Mouse (Mus musculus) stomach, embryonic 16.5 days (tissue): Measurements from ENCODE around the gene Nxpe4. TPM values are rescaled to one million over a fixed set of nuclear protein-coding genes. Genes with fewer than 3 reads are reported as not detected.

ENCODE experiments used
- ATAC-seq: fragments of 200-750 bp; cut with Nextera tagmentation; 2 replicates; pipeline ENCODE4 v1.8.0; 2017; ENCODE audit warnings: moderate number of reproducible peaks, moderate TSS enrichment; ENCODE audit not compliant: insufficient read depth, low FRiP score
- H3K27ac ChIP-seq: fragments of 300-500 bp; sonication (generic); 2 replicates; pipeline ENCODE4 v1.5.1; 2014; ENCODE audit warnings: low read length
- H3K27me3 ChIP-seq: fragments of 300-500 bp; sonication (generic); 2 replicates; pipeline ENCODE4 v1.6.1; 2014; ENCODE audit warnings: low read length, control low read depth, mixed read lengths; ENCODE audit not compliant: control insufficient read depth, insufficient read depth
- H3K36me3 ChIP-seq: fragments of 300-500 bp; sonication (generic); 2 replicates; pipeline ENCODE4 v1.6.1; 2014; ENCODE audit warnings: low read length; ENCODE audit not compliant: control insufficient read depth, insufficient read depth
- H3K4me1 ChIP-seq: fragments of 300-500 bp; sonication (generic); 2 replicates; pipeline ENCODE4 v1.6.1; 2014; ENCODE audit warnings: low read length, control low read depth, mixed read lengths; ENCODE audit not compliant: control insufficient read depth, insufficient read depth
- H3K4me2 ChIP-seq: fragments of 300-500 bp; sonication (generic); 2 replicates; pipeline ENCODE4 v1.6.1; 2014; ENCODE audit warnings: low read depth, low read length, mixed read lengths
- H3K4me3 ChIP-seq: fragments of 300-500 bp; sonication (generic); replicated peaks from 2 replicates; pipeline ENCODE4 v1.5.1; 2014; ENCODE audit warnings: mild to moderate bottlenecking, low read length
- H3K9ac ChIP-seq: fragments of 300-500 bp; sonication (generic); 2 replicates; pipeline ENCODE4 v1.6.1; 2014; ENCODE audit warnings: low read length
- H3K9me3 ChIP-seq: fragments of 300-500 bp; sonication (generic); replicated peaks from 2 replicates; pipeline ENCODE4 v1.6.1; 2016; ENCODE audit warnings: low read length, control low read depth; ENCODE audit not compliant: control insufficient read depth
- WGBS: fragments of 180-500 bp; shearing (Covaris S2); extraction: QIAGEN DNeasy Blood & Tissue Kit; methylation state at CpG from one replicate; pipeline ENCODE4 v1.1.7; 2014; 5-methylcytosine and 5-hydroxymethylcytosine counted together
- polyA plus RNA-seq: library from polyadenylated mRNA; unstranded; fragments of >200 nt; fragmentation: Nextera tagmentation; extraction: Ambion mirVana; gene quantifications from 2 replicates; pipeline ENCODE4 v1.2.1, GENCODE M21; 2015

Nxpe4 gene
- polyA plus RNA-seq, 1 experiment from 2014 or later, result 6.9 TPM

- no peak for ATAC-seq
- H3K9ac ChIP-seq, result no peak overlapping the region
- no peaks in the 10 kb centered on the region for H3K36me3 ChIP-seq
- peak overlapping the region; percentile 11; the same call in 1 of the 2 replicates for H3K4me2 ChIP-seq
- H3K4me1 ChIP-seq, result no peaks in the 10 kb centered on the region
- 8% methylated on average over 8 of the region's 8 CpGs for WGBS
- H3K27me3 ChIP-seq, result 0 out of 2 replicates have a peak, but pooled peaks cover 4% of the 10 kb centered on the region
- H3K4me3 ChIP-seq, result no peak overlapping the region
- no peaks in the 10 kb centered on the region for H3K9me3 ChIP-seq
- no peak overlapping the region for H3K27ac ChIP-seq
Measured at GRCm38 (mm10) chr9:48252236-48252635, 90.4 kb downstream of the Nxpe4 start.

GRCm38 (mm10) chr9:48257001-48257400 is 95.2 kb downstream of the Nxpe4 start:
- H3K27me3 ChIP-seq, result 0 out of 2 replicates have a peak, but pooled peaks cover 4% of the 10 kb centered on the region
- 65% methylated on average over 9 of the region's 9 CpGs for WGBS
- H3K36me3 ChIP-seq, result no peaks in the 10 kb centered on the region
- no peaks in the 10 kb centered on the region for H3K4me1 ChIP-seq
- ATAC-seq, result no peak
- H3K9ac ChIP-seq, result no peak overlapping the region
- H3K4me3 ChIP-seq, result no peak overlapping the region
- no peaks in the 10 kb centered on the region for H3K9me3 ChIP-seq
- no peak overlapping the region for H3K4me2 ChIP-seq
- no peak overlapping the region for H3K27ac ChIP-seq

DNA sequence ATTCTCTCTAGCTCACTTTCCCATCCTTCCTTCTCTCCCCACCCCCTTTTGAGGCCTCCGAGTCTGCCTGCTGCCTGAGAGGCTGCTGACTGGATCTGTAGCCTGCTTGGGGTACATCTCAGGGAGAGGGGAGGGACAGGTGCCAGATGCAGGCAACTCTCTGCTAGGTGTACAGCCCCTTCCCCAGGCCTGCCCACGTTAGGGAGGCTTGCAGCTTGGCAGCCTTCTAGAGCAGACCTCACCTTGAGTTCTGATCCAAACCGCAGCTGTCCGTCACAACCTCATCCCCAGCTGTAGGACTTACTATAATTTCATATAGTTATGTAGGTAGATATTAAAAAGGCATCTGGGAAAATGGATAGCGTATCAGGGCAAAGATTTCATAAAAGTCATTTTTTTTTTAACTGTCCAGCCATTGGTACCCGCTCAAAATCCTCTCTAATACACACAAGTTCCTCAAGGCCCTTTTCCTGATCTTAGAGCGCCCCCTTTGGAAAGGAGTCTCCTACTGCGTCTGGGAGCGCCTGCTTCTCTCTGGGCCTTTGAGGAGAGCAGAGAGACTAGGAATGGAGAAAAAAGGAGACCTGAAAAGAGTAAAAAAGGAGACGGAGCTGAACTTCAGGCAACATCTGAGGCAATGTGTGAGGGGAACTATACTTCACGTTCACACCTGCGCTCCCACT is 96.1 kb downstream of the Nxpe4 start:
- no peak overlapping the region for H3K9ac ChIP-seq
- no peaks in the 10 kb centered on the region for H3K27me3 ChIP-seq
- no peaks in the 10 kb centered on the region for H3K9me3 ChIP-seq
- H3K4me1 ChIP-seq, result no peaks in the 10 kb centered on the region
- H3K4me2 ChIP-seq, result no peak overlapping the region
- no peaks in the 10 kb centered on the region for H3K36me3 ChIP-seq
- H3K27ac ChIP-seq, result no peak overlapping the region
- no peak for ATAC-seq
- H3K4me3 ChIP-seq, result no peak overlapping the region
- WGBS, result 39% methylated on average over 12 of the region's 12 CpGs

GRCm38 (mm10) chr9:48264616-48265015 is 102.8 kb downstream of the Nxpe4 start:
- no peaks in the 10 kb centered on the region for H3K9me3 ChIP-seq
- WGBS, result 89% methylated on average over 6 of the region's 6 CpGs

DNA sequence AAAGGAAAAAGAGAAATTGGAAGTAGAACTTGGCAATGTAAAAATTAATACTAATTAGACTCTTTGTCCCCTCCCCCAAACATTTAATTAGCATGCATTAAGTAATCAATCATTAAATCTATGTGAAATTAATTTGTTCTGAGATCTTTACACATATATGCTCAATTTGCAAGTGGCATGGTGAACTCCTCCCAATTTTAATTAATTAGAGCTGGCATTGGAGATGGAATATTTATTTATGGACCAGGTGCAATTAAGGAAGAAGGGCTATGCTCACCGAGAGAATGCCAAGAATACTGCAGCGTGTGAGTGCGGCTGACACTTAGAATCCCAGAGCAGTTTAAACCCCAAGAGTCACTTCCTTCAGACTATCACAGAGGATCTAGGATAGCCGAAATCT is 103.7 kb downstream of the Nxpe4 start:
- H3K4me1 ChIP-seq, result no peaks in the 10 kb centered on the region
- ATAC-seq, result no peak
- no peak overlapping the region for H3K4me3 ChIP-seq
- no peak overlapping the region for H3K27ac ChIP-seq
- no peaks in the 10 kb centered on the region for H3K27me3 ChIP-seq
- no peaks in the 10 kb centered on the region for H3K36me3 ChIP-seq
- H3K4me2 ChIP-seq, result no peak overlapping the region
- no peak overlapping the region for H3K9ac ChIP-seq
- H3K9me3 ChIP-seq, result no peaks in the 10 kb centered on the region
- WGBS, result 76% methylated on average over 4 of the region's 4 CpGs

More at GRCm38 (mm10) chr9:48264616-48265015, 102.8 kb downstream of the Nxpe4 start:
- no peak for ATAC-seq
- Histone ChIP-seq H3K9ac (no peak overlapping the region), H3K4me1 (no peaks in the 10 kb centered on the region), H3K4me2 (no peak overlapping the region), H3K27ac (no peak overlapping the region), H3K27me3 (no peaks in the 10 kb centered on the region), H3K4me3 (no peak overlapping the region), H3K36me3 (no peaks in the 10 kb centered on the region)

- H3K9ac ChIP-seq, result peak overlapping the region; percentile 65; the same call in 1 of the 2 replicates
- no peaks in the 10 kb centered on the region for H3K9me3 ChIP-seq
- peak; percentile 82 for ATAC-seq
- no peaks in the 10 kb centered on the region for H3K4me1 ChIP-seq
- H3K4me2 ChIP-seq, result peak overlapping the region; percentile 92
- no peaks in the 10 kb centered on the region for H3K36me3 ChIP-seq
- H3K4me3 ChIP-seq, result peak overlapping the region; percentile 50
- H3K27ac ChIP-seq, result no peak overlapping the region
- no peaks in the 10 kb centered on the region for H3K27me3 ChIP-seq
- WGBS, result 13% methylated on average over 21 of the region's 21 CpGs
Measured at GRCm38 (mm10) chr9:48266286-48267027, 104.6 kb downstream of the Nxpe4 start.

DNA sequence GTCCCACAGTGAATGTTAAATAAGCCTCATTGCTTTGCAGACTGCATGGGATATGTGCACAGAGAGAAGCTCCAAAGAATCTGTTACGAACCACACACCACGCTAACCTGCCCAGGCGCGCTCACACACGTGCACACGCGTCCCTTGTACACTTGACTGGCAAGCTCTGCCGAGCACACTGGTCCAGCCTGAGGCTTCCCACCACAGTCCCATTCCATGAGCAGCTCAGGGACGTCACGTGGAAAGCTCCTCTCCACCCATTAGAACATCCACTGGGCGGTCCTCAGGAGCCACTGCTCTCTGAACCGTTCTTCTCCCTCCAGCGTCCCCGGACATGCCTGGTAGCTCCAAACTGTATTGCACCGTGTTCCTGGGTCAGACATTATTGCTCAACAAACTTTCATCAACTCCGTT is 105.2 kb downstream of the Nxpe4 start:
- Histone ChIP-seq H3K36me3 (no peaks in the 10 kb centered on the region), H3K9ac (peak overlapping the region; percentile 65), H3K4me1 (no peaks in the 10 kb centered on the region), H3K27ac (no peak overlapping the region), H3K9me3 (no peaks in the 10 kb centered on the region), H3K4me3 (peak overlapping the region; percentile 50), H3K27me3 (no peaks in the 10 kb centered on the region), H3K4me2 (peak overlapping the region; percentile 92)
- ATAC-seq, result peak; percentile 83
- under 1% methylated on average over 16 of the region's 16 CpGs for WGBS

DNA sequence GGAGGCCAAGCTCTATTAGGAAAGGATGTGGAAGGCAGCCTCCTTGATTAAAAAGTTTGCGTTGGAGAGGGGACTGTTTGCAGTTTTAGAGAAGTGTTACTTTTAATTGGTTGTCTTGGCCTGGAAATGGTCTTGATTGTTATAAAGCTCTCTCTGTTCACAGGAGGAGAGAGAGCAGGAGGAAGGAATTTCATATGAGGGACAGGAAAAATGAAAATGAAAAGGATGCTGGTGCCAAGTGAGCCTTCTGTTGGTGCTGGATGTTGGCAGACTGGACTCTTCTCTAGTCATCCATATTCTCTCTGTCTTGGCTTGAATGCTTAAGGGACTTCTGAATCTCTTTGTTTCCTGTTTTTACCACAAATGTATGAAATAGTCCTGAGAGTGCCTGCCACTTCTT is 106.1 kb downstream of the Nxpe4 start:
- Histone ChIP-seq H3K4me2 (no peak overlapping the region), H3K9me3 (no peaks in the 10 kb centered on the region), H3K4me3 (no peak overlapping the region), H3K9ac (no peak overlapping the region), H3K36me3 (no peaks in the 10 kb centered on the region), H3K27me3 (no peaks in the 10 kb centered on the region), H3K27ac (no peak overlapping the region), H3K4me1 (no peaks in the 10 kb centered on the region)
- 56% methylated on average over 1 of the region's 1 CpGs for WGBS
- no peak for ATAC-seq

GRCm38 (mm10) chr9:48276831-48277230 is 115.0 kb downstream of the Nxpe4 start:
- Histone ChIP-seq H3K4me2 (no peak overlapping the region), H3K4me1 (no peaks in the 10 kb centered on the region), H3K36me3 (no peaks in the 10 kb centered on the region), H3K27ac (no peak overlapping the region), H3K9ac (no peak overlapping the region), H3K27me3 (no peaks in the 10 kb centered on the region), H3K4me3 (no peak overlapping the region), H3K9me3 (no peaks in the 10 kb centered on the region)
- WGBS, result 89% methylated on average over 15 of the region's 15 CpGs
- no peak for ATAC-seq
